Mouse (Mus musculus) stomach, embryonic 14.5 days (tissue): ENCODE data around the gene 2210016L21Rik. TPM values are rescaled to one million over a fixed set of nuclear protein-coding genes. Genes with fewer than 3 reads are reported as not detected.
A peak's percentile ranks its signal among the peaks of the same experiment; 100 is the strongest.

ENCODE experiments used
- ATAC-seq: fragments of 200-750 bp; cut with Nextera tagmentation; 2 replicates; pipeline ENCODE4 v1.8.0; 2017; ENCODE audit warnings: low read depth, moderate TSS enrichment; ENCODE audit not compliant: insufficient number of reproducible peaks, insufficient read depth, low FRiP score
- H3K27ac ChIP-seq: fragments of 300-500 bp; sonication (generic); 2 replicates; pipeline ENCODE4 v1.5.1; 2014; ENCODE audit warnings: mild to moderate bottlenecking, low read length, moderate library complexity, mixed read lengths
- H3K27me3 ChIP-seq: fragments of 300-500 bp; sonication (generic); 2 replicates; pipeline ENCODE4 v1.6.1; 2014; ENCODE audit warnings: low read length, control low read depth, mixed read lengths; ENCODE audit not compliant: control insufficient read depth, insufficient read depth
- H3K36me3 ChIP-seq: fragments of 300-500 bp; sonication (generic); 2 replicates; pipeline ENCODE4 v1.6.1; 2014; ENCODE audit warnings: mild to moderate bottlenecking, control low read depth, low read length, moderate library complexity, mixed read lengths; ENCODE audit not compliant: control insufficient read depth, insufficient read depth
- H3K4me1 ChIP-seq: fragments of 300-500 bp; sonication (generic); 2 replicates; pipeline ENCODE4 v1.6.1; 2014; ENCODE audit warnings: low read length, control low read depth, mixed read lengths; ENCODE audit not compliant: control insufficient read depth, insufficient read depth
- H3K4me2 ChIP-seq: fragments of 300-500 bp; sonication (generic); replicated peaks from 2 replicates; pipeline ENCODE4 v1.6.1; 2014; ENCODE audit warnings: low read depth, low read length, control low read depth
- H3K4me3 ChIP-seq: fragments of 300-500 bp; sonication (generic); 2 replicates; pipeline ENCODE4 v1.5.1; 2014; ENCODE audit warnings: low read depth, low read length, control low read depth
- H3K9ac ChIP-seq: fragments of 300-500 bp; sonication (generic); replicated peaks from 2 replicates; pipeline ENCODE4 v1.6.1; 2014; ENCODE audit warnings: low read depth, mild to moderate bottlenecking, control low read depth, low read length, moderate library complexity, mixed read lengths
- H3K9me3 ChIP-seq: fragments of 300-500 bp; sonication (generic); 2 replicates; pipeline ENCODE4 v1.6.1; 2016; ENCODE audit warnings: low read depth, low read length, control low read depth; ENCODE audit not compliant: control insufficient read depth
- WGBS: fragments of 180-500 bp; shearing (Covaris S2); extraction: QIAGEN DNeasy Blood & Tissue Kit; methylation state at CpG from one replicate; pipeline ENCODE4 v1.1.7; 2014; 5-methylcytosine and 5-hydroxymethylcytosine counted together
- polyA plus RNA-seq: library from polyadenylated mRNA; unstranded; fragments of >200 nt; fragmentation: Nextera tagmentation; extraction: Ambion mirVana; gene quantifications from 2 replicates; pipeline ENCODE4 v1.2.1, GENCODE M21; 2014

The 2210016L21Rik gene
- polyA plus RNA-seq, result 51.8 and 54.6 TPM in 2 replicates

GRCm38 (mm10) chr5:114942074-114942765, at the start of gene 2210016L21Rik:
Gene 2210016L21Rik (plus strand): TSS chr5:114942158.
- Histone ChIP-seq H3K27me3 (no peaks in the 10 kb centered on the region), H3K4me2 (peak within 1 kb of the TSS; percentile 84), H3K9ac (peak within 1 kb of the TSS; percentile 87), H3K4me1 (0 out of 2 replicates have a peak, but pooled peaks cover 4% of the 10 kb centered on the region), H3K27ac (peak within 1 kb of the TSS; percentile 85), H3K9me3 (no peaks in the 10 kb centered on the region; the same call in 1 of the 2 replicates), H3K4me3 (peak within 1 kb of the TSS; percentile 92), H3K36me3 (peaks cover 14% of the 10 kb centered on the region; the same call in 1 of the 2 replicates)
- 1% methylated on average over 39 of the region's 39 CpGs for WGBS
- peak; percentile 95 for ATAC-seq

GRCm38 (mm10) chr5:114895542-114895941, 46.4 kb upstream of the 2210016L21Rik start:
- ATAC-seq, result no peak
- WGBS, result 88% methylated on average over 4 of the region's 4 CpGs
- H3K9me3 ChIP-seq, result no peaks in the 10 kb centered on the region

GRCm38 (mm10) chr5:114896688-114897373, 45.1 kb upstream of the 2210016L21Rik start, which contains the start of gene Oasl2:
Gene Oasl2 (plus strand): TSS chr5:114896936.
- H3K27ac ChIP-seq, result no peak within 1 kb of the TSS
- 57% methylated on average over 13 of the region's 13 CpGs for WGBS
- no peaks in the 10 kb centered on the region for H3K27me3 ChIP-seq
- no peaks in the 10 kb centered on the region for H3K4me1 ChIP-seq
- peak within 1 kb of the TSS; percentile 10; the same call in 1 of the 2 replicates for H3K4me3 ChIP-seq
- no peak within 1 kb of the TSS for H3K9ac ChIP-seq
- H3K36me3 ChIP-seq, result no peaks in the 10 kb centered on the region
- ATAC-seq, result no peak
- peak within 1 kb of the TSS; percentile 26 for H3K4me2 ChIP-seq
- H3K9me3 ChIP-seq, result no peaks in the 10 kb centered on the region

More at GRCm38 (mm10) chr5:114895542-114895941, 46.4 kb upstream of the 2210016L21Rik start:
- Histone ChIP-seq H3K4me3 (no peak overlapping the region), H3K9ac (no peak overlapping the region), H3K27me3 (no peaks in the 10 kb centered on the region), H3K4me2 (no peak overlapping the region), H3K27ac (no peak overlapping the region), H3K4me1 (no peaks in the 10 kb centered on the region), H3K36me3 (no peaks in the 10 kb centered on the region)

GRCm38 (mm10) chr5:114897374-114897793, 44.6 kb upstream of the 2210016L21Rik start:
- H3K9me3 ChIP-seq, result no peaks in the 10 kb centered on the region
- no peak for ATAC-seq
- WGBS, result 14% methylated on average over 7 of the region's 7 CpGs
- peak overlapping the region; percentile 10; the same call in 1 of the 2 replicates for H3K4me3 ChIP-seq
- H3K36me3 ChIP-seq, result no peaks in the 10 kb centered on the region
- no peak overlapping the region for H3K27ac ChIP-seq
- H3K9ac ChIP-seq, result no peak overlapping the region
- no peaks in the 10 kb centered on the region for H3K4me1 ChIP-seq
- peak overlapping the region; percentile 26 for H3K4me2 ChIP-seq
- H3K27me3 ChIP-seq, result no peaks in the 10 kb centered on the region

- no peak for ATAC-seq
- 60% methylated on average over 7 of the region's 7 CpGs for WGBS
Observed at GRCm38 (mm10) chr5:114898857-114899256, 43.1 kb upstream of the 2210016L21Rik start.

GRCm38 (mm10) chr5:114902413-114902812, 39.5 kb upstream of the 2210016L21Rik start:
- H3K9ac ChIP-seq, result no peak overlapping the region
- H3K4me1 ChIP-seq, result no peaks in the 10 kb centered on the region
- H3K4me2 ChIP-seq, result no peak overlapping the region
- peaks cover 3% of the 10 kb centered on the region; the same call in 1 of the 2 replicates for H3K9me3 ChIP-seq
- ATAC-seq, result no peak
- no peak overlapping the region for H3K4me3 ChIP-seq
- H3K36me3 ChIP-seq, result no peaks in the 10 kb centered on the region
- H3K27ac ChIP-seq, result no peak overlapping the region
- 48% methylated on average over 1 of the region's 1 CpGs for WGBS
- H3K27me3 ChIP-seq, result no peaks in the 10 kb centered on the region

More at GRCm38 (mm10) chr5:114898857-114899256, 43.1 kb upstream of the 2210016L21Rik start:
- Histone ChIP-seq H3K9ac (no peak overlapping the region), H3K4me2 (no peak overlapping the region), H3K4me3 (no peak overlapping the region), H3K9me3 (no peaks in the 10 kb centered on the region), H3K4me1 (no peaks in the 10 kb centered on the region), H3K27ac (no peak overlapping the region), H3K36me3 (no peaks in the 10 kb centered on the region), H3K27me3 (no peaks in the 10 kb centered on the region)

- H3K9me3 ChIP-seq, result peaks cover 3% of the 10 kb centered on the region; the same call in 1 of the 2 replicates
- no peaks in the 10 kb centered on the region for H3K36me3 ChIP-seq
- no peak overlapping the region for H3K4me2 ChIP-seq
- no peak for ATAC-seq
- no peak overlapping the region for H3K9ac ChIP-seq
- no peak overlapping the region for H3K4me3 ChIP-seq
- H3K27me3 ChIP-seq, result no peaks in the 10 kb centered on the region
- no peak overlapping the region for H3K27ac ChIP-seq
- WGBS, result 49% methylated on average over 13 of the region's 13 CpGs
- no peaks in the 10 kb centered on the region for H3K4me1 ChIP-seq
Observed at GRCm38 (mm10) chr5:114908598-114909305, 33.2 kb upstream of the 2210016L21Rik start.

GRCm38 (mm10) chr5:114913686-114914085, 28.3 kb upstream of the 2210016L21Rik start:
- Histone ChIP-seq H3K9me3 (no peaks in the 10 kb centered on the region), H3K4me2 (no peak overlapping the region), H3K4me1 (no peaks in the 10 kb centered on the region), H3K27ac (no peak overlapping the region), H3K27me3 (no peaks in the 10 kb centered on the region), H3K36me3 (no peaks in the 10 kb centered on the region), H3K4me3 (no peak overlapping the region), H3K9ac (no peak overlapping the region)
- 78% methylated on average over 4 of the region's 4 CpGs for WGBS
- ATAC-seq, result no peak
